Comparison of ENCODE assay signal across 10 mouse cellular contexts in genomic region chr2:27210676-27211210, GRCm38 (mm10). TPM values are rescaled to one million over a fixed set of nuclear protein-coding genes. Genes with fewer than 3 reads are reported as not detected.
DNase-seq lines count a peak whose midpoint lies in the region; ATAC-seq and TF ChIP-seq lines count a peak whose summit lies in the region.
"Had no signal": no experiment of that assay in that cellular context is flagged by ENCODE, and none has a peak within 500 bp of the region (broad histone marks: within the 10 kb centered on the region; RNA-seq: fewer than 3 reads in every experiment).

No protein-coding gene starts in this region.

- H3K27ac ChIP-seq in hindbrain, postnatal 0 days = no peak overlapping the region
- H3K27ac ChIP-seq in hindbrain, embryonic 13.5 days = no peak overlapping the region
- no peak overlapping the region for H3K27ac ChIP-seq in kidney, adult 2 months (ENCODE audit: insufficient read depth, low read depth, low read length)

- no peak for ATAC-seq in hindbrain, postnatal 0 days
- no peak for ATAC-seq in hindbrain, embryonic 13.5 days (ENCODE audit: low FRiP score)
- ATAC-seq in megakaryocyte, adult 5-6 weeks (ENCODE audit: poor library complexity, severe bottlenecking) = no peak
- ATAC-seq: intestine, embryonic 16.5 days had no signal

- no peaks in the 10 kb centered on the region for H3K36me3 ChIP-seq in hindbrain, postnatal 0 days (ENCODE audit: insufficient read depth, low read length)
- no peaks in the 10 kb centered on the region for H3K36me3 ChIP-seq in hindbrain, embryonic 13.5 days
- no peaks in the 10 kb centered on the region for H3K36me3 ChIP-seq in kidney, adult 2 months (ENCODE audit: control insufficient read depth, insufficient read depth, low read length)
- H3K36me3 ChIP-seq: G1E had no signal

- H3K9ac ChIP-seq in hindbrain, postnatal 0 days (replicated peaks; ENCODE audit: low read length) = no peak overlapping the region
- H3K9ac ChIP-seq in hindbrain, embryonic 13.5 days = no peak overlapping the region

- no peak overlapping the region for H3K4me2 ChIP-seq in hindbrain, postnatal 0 days (ENCODE audit: low read depth, low read length)
- no peak overlapping the region for H3K4me2 ChIP-seq in hindbrain, embryonic 13.5 days

- no peaks in the 10 kb centered on the region for H3K9me3 ChIP-seq in hindbrain, postnatal 0 days (ENCODE audit: low read length)
- no peaks in the 10 kb centered on the region for H3K9me3 ChIP-seq in hindbrain, embryonic 13.5 days
- H3K9me3 ChIP-seq: G1E had no signal

- no peak overlapping the region for H3K4me3 ChIP-seq in hindbrain, postnatal 0 days (ENCODE audit: low read length)
- H3K4me3 ChIP-seq in hindbrain, embryonic 13.5 days = no peak overlapping the region
- H3K4me3 ChIP-seq in kidney, adult 2 months (ENCODE audit: insufficient read depth, low read depth, low read length) = no peak overlapping the region

- no peak for TF ChIP-seq POLR2A in kidney, adult 2 months (IDR thresholded peaks at IDR 0.05; ENCODE audit: low read depth, low read length)

- peaks cover 5% of the 10 kb centered on the region; the same call in 1 of the 2 replicates for H3K4me1 ChIP-seq in hindbrain, postnatal 0 days (ENCODE audit: insufficient read depth, low read length)
- peaks cover 6% of the 10 kb centered on the region; the same call in 1 of the 2 replicates for H3K4me1 ChIP-seq in hindbrain, embryonic 13.5 days (replicated peaks)
- H3K4me1 ChIP-seq in kidney, adult 2 months (ENCODE audit: control insufficient read depth, insufficient read depth, low read length) = peaks cover 12% of the 10 kb centered on the region

- H3K27me3 ChIP-seq in hindbrain, postnatal 0 days (ENCODE audit: insufficient read depth, low read length) = no peaks in the 10 kb centered on the region
- no peaks in the 10 kb centered on the region for H3K27me3 ChIP-seq in hindbrain, embryonic 13.5 days
- no peaks in the 10 kb centered on the region for H3K27me3 ChIP-seq in kidney, adult 2 months (replicated peaks; ENCODE audit: control insufficient read depth, insufficient read depth, low read length)

- WGBS in hindbrain, postnatal 0 days = 69% methylated on average over 12 of the region's 12 CpGs
- 84% methylated on average over 12 of the region's 12 CpGs for WGBS in hindbrain, embryonic 13.5 days
- WGBS in kidney, adult 2 months = 71% methylated on average over 12 of the region's 12 CpGs

- peak; percentile 52 for DNase-seq in cerebellum, adult 11 months
- DNase-seq in cerebellum, postnatal 4 days (ENCODE audit: low spot score in 2 of 2) = no peak
- DNase-seq in hindbrain, postnatal 0 days (ENCODE audit: low spot score) = peak; percentile 28
- peak; percentile 62 for DNase-seq in adrenal gland, postnatal 14 days
- peak; percentile 56 to 69 for DNase-seq in cerebellum, postnatal 36 days
- DNase-seq in kidney, adult 2 months = no peak

- TF ChIP-seq CTCF in hindbrain, postnatal 0 days (IDR thresholded peaks at IDR 0.05; ENCODE audit: low read depth) = no peak
- TF ChIP-seq CTCF in kidney, adult 2 months (conservative IDR thresholded peaks at IDR 0.05; ENCODE audit: insufficient read depth, insufficient read length, low read depth, low read length) = no peak

RNA-seq across cellular contexts. Expression of gene Sardh, which starts 37.4 kb away (rescaled TPM):
- total RNA-seq in hindbrain, postnatal 0 days (2014; rRNA removed) = 14.2 and 22.3 TPM in 2 replicates
- 10.4 and 10.8 TPM in 2 replicates for polyA plus RNA-seq in hindbrain, postnatal 0 days (2015; fragmentation: Nextera tagmentation; extraction: Ambion mirVana)
- 4.8 and 6.6 TPM in 2 replicates for polyA plus RNA-seq in hindbrain, embryonic 13.5 days (2015; fragmentation: Nextera tagmentation; extraction: Ambion mirVana)
- 15.1 and 81.2 TPM in 2 replicates for total RNA-seq in adrenal gland, postnatal 14 days (2021)
- not detected in 2 replicates for total RNA-seq in megakaryocyte, adult 5-6 weeks (2015)
- total RNA-seq in megakaryocyte, adult 5-6 weeks (2017) = 2.0 TPM in 1 of 2 replicates, not detected in the other
- polyA plus RNA-seq in kidney, adult 2 months (2012; rRNA removed) = 232 and 278 TPM in 2 replicates
- polyA plus RNA-seq: G1E had no signal

RNA-seq across cellular contexts. Expression of gene Dbh, which starts 45.7 kb away (rescaled TPM):
- 14.0 and 16.5 TPM in 2 replicates for total RNA-seq in hindbrain, postnatal 0 days (2014; rRNA removed)
- polyA plus RNA-seq in hindbrain, postnatal 0 days (2015; fragmentation: Nextera tagmentation; extraction: Ambion mirVana) = 9.3 and 11.2 TPM in 2 replicates
- polyA plus RNA-seq in hindbrain, embryonic 13.5 days (2015; fragmentation: Nextera tagmentation; extraction: Ambion mirVana) = 1.9 and 3.1 TPM in 2 replicates
- 334 and 392 TPM in 2 replicates for total RNA-seq in adrenal gland, postnatal 14 days (2021)
- total RNA-seq in megakaryocyte, adult 5-6 weeks (2015) = not detected in 2 replicates
- total RNA-seq in megakaryocyte, adult 5-6 weeks (2017) = not detected in 2 replicates
- polyA plus RNA-seq in kidney, adult 2 months (2012; rRNA removed) = 3.1 and 10.1 TPM in 2 replicates
- polyA plus RNA-seq: G1E had no signal

Comparison
In these comparisons a context has a peak if more than half of its experiments do, and no peak if none do; other contexts are left out.
1. DNase-seq: peak in cerebellum, adult 11 months (single experiment), hindbrain, postnatal 0 days (single experiment), adrenal gland, postnatal 14 days (single experiment) and cerebellum, postnatal 36 days (2 of 2); none in cerebellum, postnatal 4 days (0 of 2) and kidney, adult 2 months (single experiment).
2. RNA of gene Dbh, which starts 45.7 kb away (total RNA-seq): 334 to 392 TPM in adrenal gland, postnatal 14 days; 14.0 to 16.5 TPM in hindbrain, postnatal 0 days and not detected in megakaryocyte, adult 5-6 weeks; every median in the first group is over 10 times any median in the second.